Mouse (Mus musculus) intestine, embryonic 15.5 days (tissue): ENCODE measurements at regions not wholly inside any gene's neighbourhood (a gene's known extent, or its start where the extent isn't known, plus 50 kb on each side); places are given as distances from the start of the nearest gene placed in this dataset.

Experiments
- ATAC-seq: fragments of 200-750 bp; cut with Nextera tagmentation; 2 replicates; pipeline ENCODE4 v1.8.0; 2017; ENCODE audit warnings: moderate TSS enrichment, moderate library complexity
- H3K27ac ChIP-seq: fragments of 300-500 bp; sonication (generic); 2 replicates; pipeline ENCODE4 v1.5.1; 2015; ENCODE audit warnings: mild to moderate bottlenecking, inconsistent platforms
- H3K27me3 ChIP-seq: fragments of 300-500 bp; sonication (generic); replicated peaks from 2 replicates; pipeline ENCODE4 v1.6.1; 2015; ENCODE audit warnings: inconsistent platforms
- H3K36me3 ChIP-seq: fragments of 300-500 bp; sonication (generic); 2 replicates; pipeline ENCODE4 v1.6.1; 2015; ENCODE audit warnings: inconsistent platforms
- H3K4me1 ChIP-seq: fragments of 300-500 bp; sonication (generic); replicated peaks from 2 replicates; pipeline ENCODE4 v1.6.1; 2015; ENCODE audit warnings: inconsistent platforms
- H3K4me2 ChIP-seq: fragments of 300-500 bp; sonication (generic); replicated peaks from 2 replicates; pipeline ENCODE4 v1.6.1; 2015; ENCODE audit warnings: mild to moderate bottlenecking, inconsistent platforms
- H3K4me3 ChIP-seq: fragments of 300-500 bp; sonication (generic); replicated peaks from 2 replicates; pipeline ENCODE4 v1.5.1; 2015; ENCODE audit warnings: inconsistent platforms
- H3K9ac ChIP-seq: fragments of 300-500 bp; sonication (generic); 2 replicates; pipeline ENCODE4 v1.6.1; 2015; ENCODE audit warnings: inconsistent platforms
- H3K9me3 ChIP-seq: fragments of 300-500 bp; sonication (generic); 2 replicates; pipeline ENCODE4 v1.6.1; 2016; ENCODE audit warnings: inconsistent platforms
- WGBS: fragments of 180-500 bp; shearing (Covaris S2); methylation state at CpG from one replicate; pipeline ENCODE4 v1.1.7; 2015; 5-methylcytosine and 5-hydroxymethylcytosine counted together

DNA sequence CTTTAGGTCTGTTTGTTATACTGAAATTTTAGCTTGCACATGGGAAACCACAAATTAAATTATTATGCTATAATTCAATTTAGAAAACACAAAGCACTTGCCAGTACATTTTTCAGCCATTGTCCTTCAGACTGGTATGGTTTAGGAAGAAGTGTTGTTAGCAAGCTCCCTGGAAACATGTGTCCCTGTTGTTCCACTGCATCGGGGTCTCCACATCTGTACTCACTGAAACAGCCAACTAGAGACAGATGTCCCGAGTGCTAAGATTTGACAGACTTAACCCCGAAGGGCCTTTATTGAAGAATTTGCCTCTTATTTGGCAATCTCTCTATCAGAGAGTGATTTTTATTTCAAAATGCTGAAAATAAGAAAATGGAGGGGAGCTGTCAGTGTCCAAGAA, 362.6 kb downstream of the Rfpl4b start:
- H3K4me2 ChIP-seq, result no peak overlapping the region
- no peaks in the 10 kb centered on the region for H3K4me1 ChIP-seq
- no peaks in the 10 kb centered on the region for H3K27me3 ChIP-seq
- H3K9ac ChIP-seq, result no peak overlapping the region
- no peaks in the 10 kb centered on the region for H3K9me3 ChIP-seq
- 61% methylated on average over 3 of the region's 3 CpGs for WGBS
- no peak overlapping the region for H3K4me3 ChIP-seq
- H3K36me3 ChIP-seq, result no peaks in the 10 kb centered on the region
- no peak overlapping the region for H3K27ac ChIP-seq
- no peak for ATAC-seq

- no peak overlapping the region for H3K4me3 ChIP-seq
- ATAC-seq, result no peak
- no peak overlapping the region for H3K9ac ChIP-seq
- no peaks in the 10 kb centered on the region for H3K9me3 ChIP-seq
- H3K27me3 ChIP-seq, result no peaks in the 10 kb centered on the region
- WGBS, result 52% methylated on average over 3 of the region's 3 CpGs
- H3K4me1 ChIP-seq, result no peaks in the 10 kb centered on the region
- H3K27ac ChIP-seq, result no peak overlapping the region
- H3K4me2 ChIP-seq, result no peak overlapping the region
- H3K36me3 ChIP-seq, result no peaks in the 10 kb centered on the region
Observed at GRCm38 (mm10) chr10:38458424-38458823, 363.2 kb downstream of the Rfpl4b start.

- H3K4me2 ChIP-seq, result no peak overlapping the region
- H3K4me1 ChIP-seq, result no peaks in the 10 kb centered on the region
- H3K9ac ChIP-seq, result no peak overlapping the region
- ATAC-seq, result no peak
- no peak overlapping the region for H3K4me3 ChIP-seq
- H3K9me3 ChIP-seq, result no peaks in the 10 kb centered on the region
- no peaks in the 10 kb centered on the region for H3K36me3 ChIP-seq
- no peak overlapping the region for H3K27ac ChIP-seq
- H3K27me3 ChIP-seq, result no peaks in the 10 kb centered on the region
Observed at GRCm38 (mm10) chr10:38456786-38457185, 364.8 kb downstream of the Rfpl4b start.

GRCm38 (mm10) chr10:38449263-38449662, 372.3 kb downstream of the Rfpl4b start:
- Histone ChIP-seq H3K4me3 (no peak overlapping the region), H3K27ac (no peak overlapping the region), H3K36me3 (no peaks in the 10 kb centered on the region), H3K4me1 (no peaks in the 10 kb centered on the region), H3K9ac (no peak overlapping the region), H3K9me3 (no peaks in the 10 kb centered on the region), H3K4me2 (no peak overlapping the region), H3K27me3 (no peaks in the 10 kb centered on the region)
- 76% methylated on average over 4 of the region's 4 CpGs for WGBS
- ATAC-seq, result no peak

- no peaks in the 10 kb centered on the region for H3K4me1 ChIP-seq
- ATAC-seq, result no peak
- WGBS, result 89% methylated on average over 1 of the region's 1 CpGs
Observed at GRCm38 (mm10) chr10:38447706-38448105, 373.9 kb downstream of the Rfpl4b start.

GRCm38 (mm10) chr10:38447256-38447655, 374.3 kb downstream of the Rfpl4b start:
- H3K9me3 ChIP-seq, result no peaks in the 10 kb centered on the region
- ATAC-seq, result no peak
- no peaks in the 10 kb centered on the region for H3K27me3 ChIP-seq
- H3K27ac ChIP-seq, result no peak overlapping the region
- no peaks in the 10 kb centered on the region for H3K4me1 ChIP-seq
- H3K9ac ChIP-seq, result no peak overlapping the region
- no peak overlapping the region for H3K4me2 ChIP-seq
- H3K36me3 ChIP-seq, result no peaks in the 10 kb centered on the region
- no peak overlapping the region for H3K4me3 ChIP-seq

More at GRCm38 (mm10) chr10:38447706-38448105, 373.9 kb downstream of the Rfpl4b start:
- no peak overlapping the region for H3K4me3 ChIP-seq
- no peak overlapping the region for H3K9ac ChIP-seq
- no peaks in the 10 kb centered on the region for H3K36me3 ChIP-seq
- H3K9me3 ChIP-seq, result no peaks in the 10 kb centered on the region
- H3K27me3 ChIP-seq, result no peaks in the 10 kb centered on the region
- no peak overlapping the region for H3K4me2 ChIP-seq
- H3K27ac ChIP-seq, result no peak overlapping the region

DNA sequence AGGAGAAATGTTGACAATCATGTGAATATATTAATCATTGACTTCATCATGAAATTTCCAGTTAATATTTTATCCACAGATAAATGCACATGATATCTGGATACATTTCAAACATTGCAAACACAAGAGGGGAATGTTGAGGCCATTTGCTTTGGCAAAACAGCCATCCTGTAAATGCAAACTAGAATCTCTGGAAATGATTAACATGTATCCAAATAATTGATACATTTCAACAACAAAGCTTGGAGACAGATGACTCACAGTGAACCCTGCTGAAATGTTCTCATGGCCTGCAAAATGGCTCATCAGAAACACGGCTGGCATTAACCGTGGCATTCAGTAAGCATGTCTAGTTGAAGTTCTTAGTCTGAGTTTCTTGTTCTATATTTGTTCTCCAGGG, 382.3 kb downstream of the Rfpl4b start:
- no peak overlapping the region for H3K27ac ChIP-seq
- no peak overlapping the region for H3K9ac ChIP-seq
- no peaks in the 10 kb centered on the region for H3K4me1 ChIP-seq
- H3K9me3 ChIP-seq, result no peaks in the 10 kb centered on the region
- WGBS, result 93% methylated on average over 2 of the region's 2 CpGs
- H3K4me3 ChIP-seq, result no peak overlapping the region
- H3K36me3 ChIP-seq, result no peaks in the 10 kb centered on the region
- H3K27me3 ChIP-seq, result no peaks in the 10 kb centered on the region
- no peak overlapping the region for H3K4me2 ChIP-seq
- no peak for ATAC-seq

GRCm38 (mm10) chr10:38436907-38437306, 384.7 kb downstream of the Rfpl4b start:
- Histone ChIP-seq H3K4me1 (no peaks in the 10 kb centered on the region), H3K27me3 (no peaks in the 10 kb centered on the region), H3K27ac (no peak overlapping the region), H3K9me3 (no peaks in the 10 kb centered on the region), H3K4me3 (no peak overlapping the region), H3K4me2 (no peak overlapping the region), H3K36me3 (no peaks in the 10 kb centered on the region), H3K9ac (no peak overlapping the region)
- no peak for ATAC-seq
- 80% methylated on average over 3 of the region's 3 CpGs for WGBS

DNA sequence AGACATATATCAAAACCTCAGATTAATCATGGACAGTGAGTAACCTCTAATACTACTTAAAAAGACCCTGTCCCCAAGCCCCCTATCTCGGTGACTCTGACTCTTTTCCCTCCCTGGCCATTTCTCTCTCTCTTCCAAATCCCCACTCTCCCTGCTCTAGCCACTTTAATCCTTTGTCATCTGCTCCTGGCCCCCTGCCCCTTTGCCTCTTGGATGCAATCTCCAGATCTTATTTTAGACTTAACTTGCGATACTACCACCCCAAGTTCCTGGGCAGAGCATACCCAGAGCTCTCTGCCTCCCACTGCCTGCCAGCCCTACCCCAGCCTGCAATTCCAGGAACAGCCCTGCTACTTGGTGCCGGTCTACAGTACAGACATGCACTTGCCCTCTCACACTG, 400.0 kb downstream of the Rfpl4b start:
- Histone ChIP-seq H3K9ac (no peak overlapping the region), H3K36me3 (no peaks in the 10 kb centered on the region), H3K27me3 (no peaks in the 10 kb centered on the region), H3K4me2 (no peak overlapping the region), H3K9me3 (no peaks in the 10 kb centered on the region), H3K4me3 (no peak overlapping the region), H3K27ac (no peak overlapping the region), H3K4me1 (no peaks in the 10 kb centered on the region)
- ATAC-seq, result no peak
- 85% methylated on average over 3 of the region's 3 CpGs for WGBS

DNA sequence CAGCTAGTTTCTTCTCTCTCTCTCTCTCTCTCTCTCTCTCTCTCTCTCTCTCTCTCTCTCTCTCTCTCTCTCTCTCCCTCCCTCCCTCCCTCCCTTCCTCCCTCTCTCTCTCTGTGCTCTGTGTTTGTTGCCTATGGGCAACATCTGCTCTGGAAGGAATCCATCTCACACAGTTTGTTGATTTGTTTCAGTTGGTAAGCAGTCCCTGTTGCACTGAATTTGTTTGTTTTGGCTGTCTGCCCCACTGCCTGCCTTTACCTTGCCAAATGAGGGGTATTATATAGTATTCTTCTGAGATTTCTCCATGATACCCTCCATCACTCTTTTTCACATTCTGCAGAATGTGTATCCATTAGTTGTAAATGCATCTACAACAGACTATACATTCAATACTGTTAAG, 401.8 kb downstream of the Rfpl4b start:
- no peak overlapping the region for H3K9ac ChIP-seq
- H3K9me3 ChIP-seq, result no peaks in the 10 kb centered on the region
- H3K4me1 ChIP-seq, result no peaks in the 10 kb centered on the region
- H3K4me3 ChIP-seq, result no peak overlapping the region
- H3K27ac ChIP-seq, result no peak overlapping the region
- no peak for ATAC-seq
- no peak overlapping the region for H3K4me2 ChIP-seq
- no peaks in the 10 kb centered on the region for H3K36me3 ChIP-seq
- H3K27me3 ChIP-seq, result no peaks in the 10 kb centered on the region

DNA sequence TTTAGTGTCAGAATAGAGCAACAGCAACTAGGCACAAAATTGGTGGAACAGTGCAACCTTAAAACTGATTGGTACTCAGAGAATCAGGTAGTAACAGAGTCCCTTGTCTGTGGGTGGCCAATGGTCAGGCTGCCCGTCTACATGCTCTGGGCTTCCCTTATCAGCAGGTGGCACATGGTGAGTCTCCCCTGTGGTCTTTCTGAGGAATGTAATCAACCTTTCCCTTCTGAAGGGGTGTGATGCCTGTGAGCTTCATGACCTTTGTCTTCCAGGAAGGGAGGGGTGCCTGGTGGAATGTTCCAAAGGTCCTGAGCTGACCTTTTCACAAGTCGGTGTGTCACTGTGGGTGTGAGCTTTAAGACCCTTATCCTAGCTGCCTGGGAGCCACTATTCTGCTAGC, 438.4 kb downstream of the Rfpl4b start:
- H3K9me3 ChIP-seq, result no peaks in the 10 kb centered on the region
- H3K36me3 ChIP-seq, result no peaks in the 10 kb centered on the region
- WGBS, result 34% methylated on average over 2 of the region's 2 CpGs
- no peak overlapping the region for H3K9ac ChIP-seq
- H3K27ac ChIP-seq, result no peak overlapping the region
- no peaks in the 10 kb centered on the region for H3K27me3 ChIP-seq
- no peak overlapping the region for H3K4me2 ChIP-seq
- ATAC-seq, result peak; percentile 82
- H3K4me3 ChIP-seq, result no peak overlapping the region
- no peaks in the 10 kb centered on the region for H3K4me1 ChIP-seq

DNA sequence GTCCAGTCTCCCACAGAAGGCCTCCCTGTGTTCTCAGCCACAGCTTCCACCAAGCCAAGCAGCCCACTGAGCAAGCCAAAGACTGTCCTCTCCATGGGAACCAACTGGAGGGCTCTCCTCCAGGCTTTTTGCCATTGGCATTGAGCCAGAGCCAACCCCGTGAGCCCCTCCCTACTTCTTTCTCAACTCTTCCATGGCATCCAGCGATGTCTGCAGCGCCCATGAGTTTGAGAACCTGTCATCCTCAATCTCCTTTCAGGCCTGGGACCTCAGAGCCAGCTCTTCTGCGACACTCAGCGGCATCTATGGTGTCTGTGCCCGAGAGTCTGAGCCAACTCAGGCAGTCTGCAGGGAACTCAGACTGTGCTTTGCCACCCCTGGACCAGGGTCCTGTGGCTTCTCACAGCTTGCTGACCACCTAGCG, 439.7 kb downstream of the Rfpl4b start:
- WGBS, result 86% methylated on average over 7 of the region's 7 CpGs
- no peak overlapping the region for H3K4me2 ChIP-seq
- no peak overlapping the region for H3K4me3 ChIP-seq
- H3K27ac ChIP-seq, result no peak overlapping the region
- no peaks in the 10 kb centered on the region for H3K27me3 ChIP-seq
- H3K4me1 ChIP-seq, result no peaks in the 10 kb centered on the region
- no peak overlapping the region for H3K9ac ChIP-seq
- no peaks in the 10 kb centered on the region for H3K36me3 ChIP-seq
- no peak for ATAC-seq
- H3K9me3 ChIP-seq, result no peaks in the 10 kb centered on the region

DNA sequence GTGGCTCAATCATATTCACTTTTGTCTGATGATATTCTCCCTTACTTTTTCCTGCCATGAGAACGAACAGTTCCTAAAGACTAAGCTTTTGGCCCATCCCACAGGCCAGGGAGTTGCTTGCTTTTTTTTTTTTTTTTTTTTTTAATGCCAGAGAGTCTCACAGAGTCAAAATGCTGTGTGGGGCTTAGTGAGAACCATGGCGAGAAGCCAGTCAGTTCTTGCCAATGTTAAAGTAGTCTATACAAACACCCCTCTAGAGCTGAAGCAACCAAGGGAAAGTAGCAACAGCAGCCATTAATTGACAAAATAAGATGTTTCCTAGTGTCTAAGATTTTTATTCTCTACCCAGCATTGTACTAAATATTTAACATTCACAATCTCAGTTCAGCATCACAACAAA, 441.2 kb downstream of the Rfpl4b start:
- Histone ChIP-seq H3K36me3 (no peaks in the 10 kb centered on the region), H3K4me2 (no peak overlapping the region), H3K9me3 (no peaks in the 10 kb centered on the region), H3K4me1 (no peaks in the 10 kb centered on the region), H3K4me3 (no peak overlapping the region), H3K27ac (no peak overlapping the region), H3K9ac (no peak overlapping the region), H3K27me3 (no peaks in the 10 kb centered on the region)
- no peak for ATAC-seq
- 73% methylated on average over 2 of the region's 2 CpGs for WGBS

DNA sequence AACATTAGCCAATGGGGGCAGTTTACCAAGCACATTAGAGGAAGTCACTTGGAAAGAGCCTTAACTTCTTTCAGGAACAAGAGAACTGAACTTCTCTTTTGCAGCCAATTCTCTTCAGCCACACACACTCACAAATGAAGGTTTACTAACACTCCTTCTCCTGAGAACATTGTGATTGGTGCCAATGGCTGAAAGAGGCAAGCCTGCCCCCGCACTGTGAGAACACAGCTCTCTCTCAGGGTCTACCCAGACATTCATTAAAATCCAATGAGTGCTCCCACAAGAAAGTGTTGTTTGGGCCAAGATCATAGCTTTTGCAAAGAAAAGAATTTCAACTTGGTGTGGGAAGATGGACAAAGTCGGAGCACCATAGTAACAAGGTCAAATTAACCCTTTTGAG, 454.8 kb downstream of the Rfpl4b start:
- H3K27ac ChIP-seq, result no peak overlapping the region
- no peak overlapping the region for H3K9ac ChIP-seq
- no peak overlapping the region for H3K4me2 ChIP-seq
- no peaks in the 10 kb centered on the region for H3K4me1 ChIP-seq
- no peaks in the 10 kb centered on the region for H3K9me3 ChIP-seq
- no peaks in the 10 kb centered on the region for H3K27me3 ChIP-seq
- WGBS, result 87% methylated on average over 2 of the region's 2 CpGs
- H3K36me3 ChIP-seq, result no peaks in the 10 kb centered on the region
- no peak for ATAC-seq
- no peak overlapping the region for H3K4me3 ChIP-seq
